Mouse (Mus musculus): ENCODE data around the gene Tmem131l. TPM values are rescaled to one million over a fixed set of nuclear protein-coding genes. Genes with fewer than 3 reads are reported as not detected.

Gene Tmem131l
- total RNA-seq, 1 experiment from 2014 or later: 56.9 TPM

- DNase-seq: no peak
Observed at GRCm38 (mm10) chr3:84015484-84016016, 24.4 kb downstream of the Tmem131l start.

DNA sequence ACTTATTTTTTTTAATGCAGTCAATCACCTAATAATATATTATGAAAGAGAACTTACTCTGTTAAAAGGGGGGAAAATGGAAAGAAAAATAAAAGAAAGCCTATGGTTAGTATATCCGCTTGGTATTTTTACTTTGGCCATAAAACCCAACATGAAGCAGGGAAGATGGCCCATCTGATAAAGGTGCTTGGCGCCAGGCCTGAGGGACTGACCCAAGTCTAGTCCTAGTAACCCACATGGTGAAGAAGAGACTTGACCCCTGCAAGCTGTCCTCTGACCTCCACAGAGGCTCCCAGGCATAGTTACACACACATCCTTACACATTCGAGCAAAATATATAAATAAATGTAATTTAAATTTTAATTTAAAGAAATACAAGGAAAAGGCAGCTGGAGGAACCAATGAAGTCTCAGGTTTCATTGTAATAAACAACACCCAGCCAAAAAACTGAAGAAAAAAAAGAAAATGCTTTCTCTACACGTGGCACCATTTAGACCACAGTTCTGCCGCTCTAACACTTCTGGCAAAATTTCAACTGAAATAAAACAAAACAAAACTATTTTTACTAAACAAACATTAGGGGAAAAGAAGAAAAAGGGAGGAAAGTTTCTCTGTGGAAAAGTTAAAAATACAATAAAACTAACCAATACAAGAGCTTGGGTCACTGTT is 28.8 kb downstream of the Tmem131l start:
- DNase-seq: no peak

DNA sequence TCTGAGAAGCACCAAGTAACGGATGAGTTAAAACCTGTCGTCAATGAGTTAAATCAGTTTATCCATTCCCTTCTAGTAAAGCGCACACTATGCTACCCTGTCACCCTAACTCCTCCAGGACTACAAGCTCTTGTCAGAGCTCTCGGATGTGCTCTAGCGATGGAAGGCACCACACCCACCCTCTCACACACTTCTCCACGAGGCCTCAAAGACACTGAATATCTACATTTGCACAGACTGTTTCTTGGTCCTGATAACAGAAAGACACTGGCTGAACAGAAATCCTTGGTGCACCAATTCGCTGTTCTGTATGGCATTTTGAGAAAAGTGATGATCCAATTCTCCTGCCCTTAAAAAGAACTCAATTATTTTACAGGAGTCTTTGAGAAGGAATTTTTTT is 34.0 kb downstream of the Tmem131l start:
- no peak for DNase-seq

- DNase-seq: no peak
Observed at GRCm38 (mm10) chr3:84004330-84005090, 35.5 kb downstream of the Tmem131l start.

- no peak for DNase-seq
Observed at GRCm38 (mm10) chr3:84002433-84003090, 37.4 kb downstream of the Tmem131l start.

DNA sequence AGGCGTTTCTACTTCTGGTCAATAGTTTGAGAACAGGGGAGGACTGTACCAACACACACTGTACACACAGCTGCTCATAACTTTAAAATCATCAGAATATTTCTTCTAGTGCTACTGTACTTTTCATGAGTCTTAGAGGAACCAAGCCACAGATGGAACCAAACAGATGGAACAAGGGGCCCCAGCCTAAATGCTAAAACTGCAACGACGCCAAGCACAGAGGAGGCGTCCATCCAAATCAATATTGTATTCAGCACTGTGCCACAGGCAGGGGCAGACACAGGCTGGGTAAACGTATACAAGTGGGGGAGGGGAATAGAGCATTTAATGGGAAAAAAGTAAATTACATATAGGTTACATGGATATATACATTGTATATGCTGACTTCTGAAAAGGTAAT is 42.4 kb downstream of the Tmem131l start:
- no peak for DNase-seq

GRCm38 (mm10) chr3:83997036-83997435 is 42.9 kb downstream of the Tmem131l start:
- DNase-seq: no peak

GRCm38 (mm10) chr3:83996086-83996485 is 43.9 kb downstream of the Tmem131l start:
- DNase-seq: no peak

GRCm38 (mm10) chr3:83995254-83995830 is 44.6 kb downstream of the Tmem131l start:
- DNase-seq: no peak

DNA sequence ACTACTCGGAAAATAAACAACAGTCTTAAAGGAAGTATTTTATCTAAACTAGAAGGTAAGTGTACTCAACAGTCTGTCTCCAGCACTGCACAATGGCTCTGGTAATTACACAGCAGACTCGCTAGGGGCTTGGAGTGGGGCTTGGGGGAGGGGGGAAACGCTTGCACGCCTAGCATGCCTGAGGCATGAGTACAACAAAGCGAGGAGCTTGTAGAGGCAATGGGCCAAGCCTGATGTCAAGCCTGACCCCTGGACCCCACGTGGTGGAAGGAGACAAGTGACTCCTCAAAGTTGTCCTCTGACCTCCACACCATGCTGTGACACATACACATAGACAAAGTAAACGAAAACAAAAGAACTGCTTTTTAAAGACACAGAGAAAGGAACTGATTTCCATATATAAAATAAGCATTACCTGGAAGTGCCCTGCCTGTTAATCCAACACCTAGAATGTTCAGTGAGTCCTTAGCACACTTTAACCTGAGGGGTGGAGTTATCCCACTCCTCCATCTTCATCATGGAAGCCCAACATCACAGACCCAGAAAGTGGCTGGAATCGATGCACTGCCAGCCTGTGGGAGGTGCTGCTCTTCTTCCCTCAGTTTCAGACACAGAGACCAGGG is 45.6 kb downstream of the Tmem131l start:
- DNase-seq: peak; percentile 24

DNA sequence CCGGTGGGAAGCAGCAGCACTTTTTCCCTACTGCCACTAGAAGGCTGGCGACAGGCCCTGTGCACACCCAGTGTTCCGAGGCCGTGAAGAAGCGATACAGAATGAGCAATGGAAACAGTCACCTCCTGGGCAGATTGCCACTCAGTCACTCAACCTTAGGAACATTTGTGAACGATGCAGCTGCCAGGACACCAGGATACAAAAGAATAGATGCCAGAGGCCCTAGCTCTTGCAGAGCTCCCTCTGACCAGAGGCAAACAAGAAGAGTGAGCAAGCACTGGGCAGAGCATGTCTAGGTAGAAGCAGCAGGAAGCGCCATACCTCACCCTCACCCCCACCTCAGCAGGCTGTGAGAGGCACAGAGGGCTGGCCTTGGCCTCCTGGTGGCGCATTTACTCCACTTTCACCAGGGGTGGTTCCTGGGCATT is 46.9 kb downstream of the Tmem131l start:
- peak; percentile 86 for DNase-seq

DNA sequence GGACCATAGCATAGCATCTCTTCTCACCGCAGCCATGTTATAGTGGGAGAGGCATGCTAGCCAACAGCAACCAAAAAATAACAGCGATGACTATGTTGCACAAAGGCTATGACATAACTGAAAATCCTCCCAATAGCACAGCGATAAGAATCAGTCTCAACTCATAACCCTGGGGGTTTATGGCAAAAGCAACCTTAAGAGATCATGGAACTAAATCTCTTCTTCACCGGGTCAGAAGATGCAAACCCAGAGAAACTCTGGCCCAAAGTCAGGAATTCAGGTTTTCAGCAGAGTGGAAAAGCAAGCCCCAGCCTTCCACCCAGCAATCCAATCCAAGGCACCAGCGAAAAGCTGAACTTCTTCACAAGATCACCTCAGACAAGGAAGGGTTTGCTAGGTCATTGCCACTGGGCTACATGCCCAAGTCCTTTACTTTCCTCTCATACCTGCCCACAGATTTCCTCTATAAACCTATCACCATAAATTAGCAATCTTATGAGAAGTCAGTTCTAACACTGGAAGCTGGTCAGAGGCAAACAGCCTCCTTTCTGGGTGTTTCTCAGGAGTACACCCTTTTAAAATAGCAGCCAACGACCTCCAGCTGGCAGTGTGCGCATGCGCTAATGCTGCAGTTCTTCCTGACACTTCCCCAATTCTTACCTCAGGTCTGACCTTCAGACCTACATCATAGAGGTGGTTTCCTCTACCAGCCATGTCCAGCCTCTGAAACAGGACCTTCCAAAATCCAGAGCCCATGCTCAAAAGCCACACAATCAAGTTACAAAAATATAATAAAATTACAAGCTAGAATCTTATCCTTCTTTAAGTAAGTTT is 48.1 kb downstream of the Tmem131l start:
- no peak for DNase-seq

- DNase-seq: no peak
Observed at GRCm38 (mm10) chr3:83988214-83988613, 51.8 kb downstream of the Tmem131l start.

DNA sequence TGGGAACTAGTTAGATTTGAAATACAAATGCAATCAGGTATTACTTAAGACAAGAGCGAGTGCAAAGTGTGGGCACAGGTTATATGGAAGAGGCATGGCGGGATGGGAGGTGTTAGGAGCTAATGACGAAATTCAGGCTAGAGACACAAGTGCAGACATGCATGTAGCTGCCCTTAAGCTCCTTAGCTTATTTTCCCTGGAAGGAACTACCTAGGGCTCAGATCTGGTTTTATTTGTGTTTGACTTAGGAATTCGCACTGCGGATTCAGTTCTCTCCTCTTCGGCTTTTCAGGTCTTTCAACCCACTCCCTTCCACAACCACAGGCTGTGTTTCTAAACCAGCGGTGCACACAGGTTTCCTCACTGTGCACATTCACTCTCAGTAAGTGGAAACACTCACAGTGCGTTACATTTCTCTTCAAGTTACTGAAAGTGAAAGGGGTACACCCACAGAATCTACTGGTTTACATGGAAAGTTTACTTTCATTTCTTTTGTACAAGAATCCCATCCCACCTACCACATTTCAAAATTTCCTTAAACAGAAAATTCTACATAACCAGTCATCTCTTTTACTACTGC is 52.4 kb downstream of the Tmem131l start:
- DNase-seq: no peak

- no peak for DNase-seq
Observed at GRCm38 (mm10) chr3:83986740-83987139, 53.2 kb downstream of the Tmem131l start.

- DNase-seq: no peak
Observed at GRCm38 (mm10) chr3:83985426-83985825, 54.5 kb downstream of the Tmem131l start.

- no peak for DNase-seq
Observed at GRCm38 (mm10) chr3:83984379-83984778, 55.6 kb downstream of the Tmem131l start.

DNA sequence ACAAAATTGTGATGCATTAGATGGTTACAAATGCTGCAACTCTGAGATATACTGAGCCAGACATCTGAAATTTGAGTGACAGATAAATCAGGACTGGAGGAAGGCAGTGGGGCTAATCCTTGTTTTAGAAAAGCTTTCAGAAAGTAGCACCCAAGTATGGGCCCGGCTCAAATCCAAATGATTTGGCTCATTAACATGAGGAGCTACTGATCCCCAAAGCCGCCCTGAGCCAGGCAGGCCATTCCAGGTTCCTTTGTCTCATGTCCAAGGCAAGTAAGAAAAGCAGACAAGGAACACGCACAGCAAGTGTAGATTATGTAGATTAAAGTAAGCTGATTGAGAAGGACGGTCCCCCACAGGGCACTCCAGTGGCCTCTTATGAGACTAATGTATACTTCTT is 57.2 kb downstream of the Tmem131l start:
- DNase-seq: no peak

- no peak for DNase-seq
Observed at GRCm38 (mm10) chr3:83980231-83980872, 59.6 kb downstream of the Tmem131l start.

Measured in adrenal gland, postnatal 25 days (tissue).